Mouse (Mus musculus) forebrain, embryonic 10.5 days (tissue): Measurements from ENCODE around the gene Elmo1. TPM values are rescaled to one million over a fixed set of nuclear protein-coding genes. Genes with fewer than 3 reads are reported as not detected.

Experiments used
- DNase-seq: peaks from one replicate; pipeline ENCODE4 v3.0.0-alpha.2; 2017; ENCODE audit warnings: low spot score; ENCODE audit errors: extremely low spot score
- H3K27ac ChIP-seq: fragments of 300-500 bp; sonication (generic); 2 replicates; pipeline ENCODE4 v1.5.1; 2016; ENCODE audit warnings: mild to moderate bottlenecking
- H3K27me3 ChIP-seq: fragments of 300-500 bp; sonication (generic); 2 replicates; pipeline ENCODE4 v1.6.1; 2016; ENCODE audit warnings: mild to moderate bottlenecking; ENCODE audit not compliant: poor library complexity, severe bottlenecking
- H3K36me3 ChIP-seq: fragments of 300-500 bp; sonication (generic); replicated peaks from 2 replicates; pipeline ENCODE4 v1.6.1; 2016; ENCODE audit warnings: mild to moderate bottlenecking, moderate library complexity
- H3K4me1 ChIP-seq: fragments of 300-500 bp; sonication (generic); 2 replicates; pipeline ENCODE4 v1.6.1; 2016
- H3K4me3 ChIP-seq: fragments of 300-500 bp; sonication (generic); 2 replicates; pipeline ENCODE4 v1.5.1; 2016; ENCODE audit warnings: mild to moderate bottlenecking, moderate library complexity
- H3K9me3 ChIP-seq: fragments of 300-500 bp; sonication (generic); 2 replicates; pipeline ENCODE4 v1.6.1; 2016; ENCODE audit warnings: mild to moderate bottlenecking, moderate library complexity
- WGBS: fragments of 180-500 bp; shearing (Covaris S2); methylation state at CpG from one replicate; pipeline ENCODE4 v1.1.7; 2016; 5-methylcytosine and 5-hydroxymethylcytosine counted together
- polyA plus RNA-seq: library from polyadenylated mRNA; unstranded; fragments of >200 nt; fragmentation: Nextera tagmentation; extraction: Ambion mirVana; gene quantifications from 2 replicates; pipeline ENCODE4 v1.2.1, GENCODE M21; 2016

Elmo1 gene
- polyA plus RNA-seq, 1 experiment from 2014 or later, result 8.9 TPM

GRCm38 (mm10) chr13:20185034-20185846 lies 94.8 kb downstream of the Elmo1 start:
- no peak overlapping the region for H3K4me3 ChIP-seq
- no peak for DNase-seq
- peaks cover 34% of the 10 kb centered on the region for H3K4me1 ChIP-seq
- H3K36me3 ChIP-seq, result no peaks in the 10 kb centered on the region
- 94% methylated on average over 20 of the region's 20 CpGs for WGBS
- no peaks in the 10 kb centered on the region for H3K27me3 ChIP-seq
- no peak overlapping the region for H3K27ac ChIP-seq
- no peaks in the 10 kb centered on the region for H3K9me3 ChIP-seq

- WGBS, result 85% methylated on average over 4 of the region's 4 CpGs
- no peak overlapping the region for H3K27ac ChIP-seq
These were observed 95.4 kb downstream of the Elmo1 start for GRCm38 (mm10) chr13:20185847-20186213.

GRCm38 (mm10) chr13:20187647-20188046 lies 97.3 kb downstream of the Elmo1 start:
- Histone ChIP-seq H3K4me3 (no peak overlapping the region), H3K9me3 (no peaks in the 10 kb centered on the region), H3K4me1 (peaks cover 20% of the 10 kb centered on the region), H3K27ac (no peak overlapping the region), H3K27me3 (no peaks in the 10 kb centered on the region), H3K36me3 (no peaks in the 10 kb centered on the region)
- WGBS, result 85% methylated on average over 2 of the region's 2 CpGs
- DNase-seq, result no peak

More at GRCm38 (mm10) chr13:20185847-20186213, 95.4 kb downstream of the Elmo1 start:
- H3K9me3 ChIP-seq, result no peaks in the 10 kb centered on the region
- no peak for DNase-seq
- peaks cover 34% of the 10 kb centered on the region for H3K4me1 ChIP-seq
- H3K27me3 ChIP-seq, result no peaks in the 10 kb centered on the region
- no peaks in the 10 kb centered on the region for H3K36me3 ChIP-seq
- H3K4me3 ChIP-seq, result no peak overlapping the region

- Histone ChIP-seq H3K9me3 (no peaks in the 10 kb centered on the region), H3K27me3 (no peaks in the 10 kb centered on the region), H3K4me1 (no peaks in the 10 kb centered on the region), H3K27ac (no peak overlapping the region), H3K4me3 (no peak overlapping the region), H3K36me3 (no peaks in the 10 kb centered on the region)
- DNase-seq, result no peak
- WGBS, result 88% methylated on average over 6 of the region's 6 CpGs
These were observed 101.7 kb downstream of the Elmo1 start for GRCm38 (mm10) chr13:20192009-20192584.

GRCm38 (mm10) chr13:20200582-20200981 lies 110.2 kb downstream of the Elmo1 start:
- no peaks in the 10 kb centered on the region for H3K36me3 ChIP-seq
- no peaks in the 10 kb centered on the region for H3K4me1 ChIP-seq
- no peak overlapping the region for H3K27ac ChIP-seq
- no peaks in the 10 kb centered on the region for H3K9me3 ChIP-seq
- H3K4me3 ChIP-seq, result no peak overlapping the region
- no peaks in the 10 kb centered on the region for H3K27me3 ChIP-seq
- DNase-seq, result no peak
- WGBS, result 78% methylated on average over 2 of the region's 2 CpGs

GRCm38 (mm10) chr13:20202617-20203016 lies 112.2 kb downstream of the Elmo1 start:
- WGBS, result 93% methylated on average over 4 of the region's 4 CpGs
- no peaks in the 10 kb centered on the region for H3K27me3 ChIP-seq
- H3K36me3 ChIP-seq, result no peaks in the 10 kb centered on the region
- H3K4me1 ChIP-seq, result no peaks in the 10 kb centered on the region
- H3K4me3 ChIP-seq, result no peak overlapping the region
- no peaks in the 10 kb centered on the region for H3K9me3 ChIP-seq
- H3K27ac ChIP-seq, result no peak overlapping the region
- no peak for DNase-seq

- DNase-seq, result no peak
- Histone ChIP-seq H3K4me3 (no peak overlapping the region), H3K4me1 (no peaks in the 10 kb centered on the region), H3K27me3 (no peaks in the 10 kb centered on the region), H3K9me3 (no peaks in the 10 kb centered on the region), H3K27ac (no peak overlapping the region), H3K36me3 (no peaks in the 10 kb centered on the region)
These were observed 113.8 kb downstream of the Elmo1 start for GRCm38 (mm10) chr13:20204165-20204564.

GRCm38 (mm10) chr13:20205007-20205745 lies 114.8 kb downstream of the Elmo1 start:
- Histone ChIP-seq H3K4me3 (no peak overlapping the region), H3K4me1 (no peaks in the 10 kb centered on the region), H3K36me3 (no peaks in the 10 kb centered on the region), H3K27ac (no peak overlapping the region), H3K27me3 (no peaks in the 10 kb centered on the region), H3K9me3 (no peaks in the 10 kb centered on the region)
- WGBS, result 91% methylated on average over 12 of the region's 12 CpGs
- no peak for DNase-seq

- DNase-seq, result no peak
- Histone ChIP-seq H3K9me3 (no peaks in the 10 kb centered on the region), H3K36me3 (no peaks in the 10 kb centered on the region), H3K4me3 (no peak overlapping the region), H3K4me1 (no peaks in the 10 kb centered on the region), H3K27me3 (no peaks in the 10 kb centered on the region), H3K27ac (no peak overlapping the region)
- 90% methylated on average over 2 of the region's 2 CpGs for WGBS
These were observed 115.3 kb downstream of the Elmo1 start for GRCm38 (mm10) chr13:20205746-20206145.

GRCm38 (mm10) chr13:20207126-20207525 lies 116.7 kb downstream of the Elmo1 start:
- 77% methylated on average over 5 of the region's 5 CpGs for WGBS

GRCm38 (mm10) chr13:20207950-20208642 lies 117.7 kb downstream of the Elmo1 start:
- Histone ChIP-seq H3K4me3 (no peak overlapping the region), H3K27ac (no peak overlapping the region), H3K27me3 (no peaks in the 10 kb centered on the region), H3K4me1 (no peaks in the 10 kb centered on the region), H3K9me3 (no peaks in the 10 kb centered on the region), H3K36me3 (no peaks in the 10 kb centered on the region)
- 54% methylated on average over 7 of the region's 7 CpGs for WGBS
- no peak for DNase-seq

More at GRCm38 (mm10) chr13:20207126-20207525, 116.7 kb downstream of the Elmo1 start:
- Histone ChIP-seq H3K36me3 (no peaks in the 10 kb centered on the region), H3K9me3 (no peaks in the 10 kb centered on the region), H3K27ac (no peak overlapping the region), H3K27me3 (no peaks in the 10 kb centered on the region), H3K4me3 (no peak overlapping the region), H3K4me1 (no peaks in the 10 kb centered on the region)
- DNase-seq, result no peak

GRCm38 (mm10) chr13:20208867-20209266 lies 118.5 kb downstream of the Elmo1 start:
- Histone ChIP-seq H3K9me3 (no peaks in the 10 kb centered on the region), H3K36me3 (no peaks in the 10 kb centered on the region), H3K27ac (no peak overlapping the region), H3K4me3 (no peak overlapping the region), H3K4me1 (no peaks in the 10 kb centered on the region), H3K27me3 (no peaks in the 10 kb centered on the region)
- DNase-seq, result no peak
- WGBS, result 89% methylated on average over 5 of the region's 5 CpGs
